Mouse (Mus musculus): ENCODE measurements around the gene B4galnt3. TPM values are rescaled to one million over a fixed set of nuclear protein-coding genes. Genes with fewer than 3 reads are reported as not detected.

The B4galnt3 gene
- polyA plus RNA-seq, 1 experiment from 2014 or later, result 0.22 TPM

DNA sequence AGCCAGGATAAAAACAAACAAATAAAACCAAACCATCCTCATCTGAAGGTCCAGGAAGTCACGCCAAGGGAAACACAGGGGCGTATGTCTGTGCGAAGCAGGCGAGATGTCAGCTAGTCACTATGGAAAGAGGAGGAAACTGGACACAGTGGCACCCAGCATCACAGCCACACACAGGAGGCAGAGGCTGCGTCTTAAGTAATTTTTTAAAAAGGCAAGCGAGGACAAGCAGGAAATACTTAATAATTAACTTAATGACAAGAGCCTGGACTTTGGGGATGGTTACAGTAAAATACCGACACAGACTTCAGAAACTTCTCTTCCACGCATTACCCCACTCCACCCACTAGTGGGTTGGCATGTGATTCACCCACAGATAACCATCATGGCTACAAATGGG lies 51.8 kb downstream of the B4galnt3 start:
- no peaks in the 10 kb centered on the region for H3K27me3 ChIP-seq
- no peaks in the 10 kb centered on the region for H3K36me3 ChIP-seq
- H3K4me2 ChIP-seq, result no peak overlapping the region
- no peak overlapping the region for H3K4me3 ChIP-seq
- no peak for ATAC-seq (ENCODE audit: low FRiP score, low read depth)
- no peaks in the 10 kb centered on the region for H3K4me1 ChIP-seq (replicated peaks)
- no peak overlapping the region for H3K9ac ChIP-seq
- H3K27ac ChIP-seq (replicated peaks), result no peak overlapping the region
- no peaks in the 10 kb centered on the region for H3K9me3 ChIP-seq
- WGBS, result 85% methylated on average over 8 of the region's 8 CpGs

DNA sequence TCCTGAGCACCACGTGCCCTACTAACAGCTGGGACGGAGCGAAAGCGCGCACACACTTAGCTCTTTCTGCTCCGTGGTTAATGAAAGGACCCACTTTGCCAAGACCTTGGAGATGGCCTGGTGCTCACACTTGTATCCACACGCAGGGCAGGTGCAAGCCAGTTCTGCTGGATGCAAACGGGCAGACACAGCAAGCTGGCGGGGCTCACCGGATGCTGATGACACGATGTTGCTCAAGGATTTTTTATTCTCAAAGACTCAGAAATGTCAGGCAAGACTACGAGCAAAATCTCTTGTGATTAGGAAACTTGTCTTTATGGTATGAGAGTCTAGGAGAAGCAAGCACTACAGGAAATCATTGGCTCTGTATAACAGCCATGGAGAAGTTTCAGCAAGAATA lies 52.9 kb downstream of the B4galnt3 start:
- 89% methylated on average over 12 of the region's 12 CpGs for WGBS
- Histone ChIP-seq H3K36me3 (no peaks in the 10 kb centered on the region), H3K27me3 (no peaks in the 10 kb centered on the region), H3K4me3 (no peak overlapping the region), H3K27ac (replicated peaks) (no peak overlapping the region), H3K9ac (no peak overlapping the region), H3K9me3 (no peaks in the 10 kb centered on the region), H3K4me1 (replicated peaks) (no peaks in the 10 kb centered on the region), H3K4me2 (no peak overlapping the region)
- ATAC-seq (ENCODE audit: low FRiP score, low read depth), result no peak

DNA sequence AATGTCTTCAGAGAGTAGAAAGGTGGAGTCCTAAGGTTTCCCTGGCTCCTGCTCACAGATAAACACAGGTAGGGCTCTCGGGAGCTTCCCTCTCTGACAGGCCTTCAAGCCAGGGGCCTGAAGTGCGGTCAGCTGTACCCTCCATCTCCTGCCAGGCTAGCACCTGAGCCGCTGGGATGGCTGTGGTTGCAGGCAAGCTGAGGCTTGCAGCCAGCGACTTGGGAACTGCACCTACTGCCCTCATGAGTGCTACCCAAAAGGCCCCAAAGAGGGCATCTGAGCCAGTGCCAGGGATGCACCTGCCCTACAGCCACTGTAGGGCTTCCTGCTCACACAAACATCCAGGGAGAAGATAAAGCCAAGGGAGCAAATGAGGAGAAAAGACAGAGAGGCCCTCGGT lies 53.9 kb downstream of the B4galnt3 start:
- Histone ChIP-seq H3K4me1 (replicated peaks) (no peaks in the 10 kb centered on the region), H3K4me2 (no peak overlapping the region), H3K9ac (no peak overlapping the region), H3K36me3 (no peaks in the 10 kb centered on the region), H3K9me3 (no peaks in the 10 kb centered on the region), H3K4me3 (no peak overlapping the region), H3K27me3 (no peaks in the 10 kb centered on the region), H3K27ac (replicated peaks) (no peak overlapping the region)
- WGBS, result 85% methylated on average over 5 of the region's 5 CpGs
- no peak for ATAC-seq (ENCODE audit: low FRiP score, low read depth)

DNA sequence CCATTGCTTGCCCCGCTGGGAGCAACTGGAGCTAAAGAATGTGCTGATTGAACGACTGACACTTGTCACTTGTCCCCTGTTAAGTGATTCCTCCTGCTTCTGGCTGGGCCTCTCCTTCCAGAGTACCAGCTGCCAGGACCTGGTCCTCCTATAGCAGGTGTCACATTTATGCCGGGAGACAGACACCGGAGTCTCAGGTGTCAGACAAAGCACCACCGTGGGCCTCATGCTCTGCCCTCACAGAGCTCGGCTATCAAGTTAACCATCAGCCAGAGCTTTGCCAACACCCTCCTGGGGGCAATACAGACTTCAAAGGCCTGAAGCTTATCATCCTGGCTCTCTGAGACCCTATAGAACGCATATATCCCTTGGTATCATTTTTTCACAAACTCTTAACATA lies 58.5 kb downstream of the B4galnt3 start:
- H3K9ac ChIP-seq, result no peak overlapping the region
- H3K4me1 ChIP-seq (replicated peaks), result no peaks in the 10 kb centered on the region
- no peak overlapping the region for H3K4me2 ChIP-seq
- no peaks in the 10 kb centered on the region for H3K9me3 ChIP-seq
- no peaks in the 10 kb centered on the region for H3K27me3 ChIP-seq
- ATAC-seq (ENCODE audit: low FRiP score, low read depth), result no peak
- no peaks in the 10 kb centered on the region for H3K36me3 ChIP-seq
- 61% methylated on average over 7 of the region's 7 CpGs for WGBS
- H3K4me3 ChIP-seq, result no peak overlapping the region
- no peak overlapping the region for H3K27ac ChIP-seq (replicated peaks)

DNA sequence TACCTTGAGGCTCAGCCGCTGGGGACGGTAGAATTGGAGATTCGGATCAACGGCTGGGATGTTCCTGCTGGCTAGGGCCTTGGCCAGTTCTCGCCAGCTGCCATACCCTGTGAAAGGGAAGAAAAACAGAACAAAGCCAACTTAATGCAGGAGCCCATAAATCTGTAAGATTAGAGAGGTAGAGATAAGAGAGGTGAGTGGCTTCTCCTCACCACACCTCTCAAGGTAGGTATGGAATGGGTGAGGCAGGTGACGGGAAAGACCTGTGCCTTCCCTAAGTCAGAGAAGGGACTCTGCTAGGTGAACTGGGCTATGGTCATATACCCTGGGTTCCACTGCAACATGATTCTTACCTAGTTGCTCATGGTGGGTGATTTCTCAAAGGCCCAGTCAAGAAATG lies 61.5 kb downstream of the B4galnt3 start:
- ATAC-seq (ENCODE audit: low FRiP score, low read depth), result no peak
- no peaks in the 10 kb centered on the region for H3K9me3 ChIP-seq

DNA sequence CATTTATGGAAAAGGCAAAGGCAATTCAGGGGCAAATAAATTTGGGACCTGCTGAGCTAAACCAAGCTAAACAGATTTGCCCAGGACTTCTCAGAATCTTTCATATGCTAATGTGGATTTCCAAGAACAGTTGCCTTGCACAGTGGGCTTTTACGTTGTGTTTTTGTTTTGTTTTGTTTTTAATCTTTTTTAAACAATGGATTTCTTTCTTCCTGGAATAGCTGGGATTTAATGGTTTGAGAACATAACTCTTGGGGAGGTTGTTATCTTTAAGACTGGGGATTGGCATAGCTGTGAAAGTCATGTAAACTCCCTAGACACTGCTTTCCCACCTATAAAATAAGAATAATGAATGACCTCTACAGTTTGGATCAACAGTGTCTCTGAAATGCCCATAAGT lies 63.9 kb downstream of the B4galnt3 start:
- WGBS, result 9% methylated on average over 1 of the region's 1 CpGs
- no peaks in the 10 kb centered on the region for H3K27me3 ChIP-seq
- ATAC-seq (ENCODE audit: low FRiP score, low read depth), result no peak

More for the DNA sequence above, 61.5 kb downstream of the B4galnt3 start:
- H3K27me3 ChIP-seq, result no peaks in the 10 kb centered on the region
- no peak overlapping the region for H3K27ac ChIP-seq (replicated peaks)
- 93% methylated on average over 6 of the region's 6 CpGs for WGBS
- no peaks in the 10 kb centered on the region for H3K4me1 ChIP-seq (replicated peaks)
- H3K36me3 ChIP-seq, result no peaks in the 10 kb centered on the region
- H3K4me2 ChIP-seq, result no peak overlapping the region
- no peak overlapping the region for H3K4me3 ChIP-seq
- H3K9ac ChIP-seq, result no peak overlapping the region

DNA sequence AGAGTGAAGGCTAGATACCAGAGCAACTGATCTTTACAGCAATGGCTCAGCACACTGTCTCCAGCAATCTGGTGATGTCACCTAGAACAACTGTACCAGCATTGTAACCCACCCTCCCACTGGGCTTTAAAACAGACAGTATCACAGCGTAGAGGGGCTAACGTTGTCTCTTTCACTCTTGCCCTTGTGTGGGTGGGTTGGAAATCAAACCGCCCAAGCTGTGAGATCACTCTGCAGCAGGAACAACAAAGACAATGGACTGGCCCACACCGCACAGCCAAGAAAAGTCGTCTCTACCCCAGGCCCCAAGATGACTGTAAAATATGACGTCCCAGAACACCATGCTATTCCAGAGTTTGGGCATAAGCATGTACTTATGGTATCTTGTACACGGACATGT lies 64.6 kb downstream of the B4galnt3 start:
- no peaks in the 10 kb centered on the region for H3K9me3 ChIP-seq
- H3K36me3 ChIP-seq, result no peaks in the 10 kb centered on the region
- no peak overlapping the region for H3K9ac ChIP-seq
- H3K4me1 ChIP-seq (replicated peaks), result no peaks in the 10 kb centered on the region
- no peaks in the 10 kb centered on the region for H3K27me3 ChIP-seq
- H3K4me2 ChIP-seq, result no peak overlapping the region
- 57% methylated on average over 7 of the region's 7 CpGs for WGBS
- H3K4me3 ChIP-seq, result no peak overlapping the region
- no peak overlapping the region for H3K27ac ChIP-seq (replicated peaks)
- ATAC-seq (ENCODE audit: low FRiP score, low read depth), result no peak

More for the DNA sequence above, 63.9 kb downstream of the B4galnt3 start:
- H3K36me3 ChIP-seq, result no peaks in the 10 kb centered on the region
- H3K4me3 ChIP-seq, result no peak overlapping the region
- no peaks in the 10 kb centered on the region for H3K9me3 ChIP-seq
- no peak overlapping the region for H3K9ac ChIP-seq
- H3K4me1 ChIP-seq (replicated peaks), result no peaks in the 10 kb centered on the region
- H3K27ac ChIP-seq (replicated peaks), result no peak overlapping the region
- no peak overlapping the region for H3K4me2 ChIP-seq

DNA sequence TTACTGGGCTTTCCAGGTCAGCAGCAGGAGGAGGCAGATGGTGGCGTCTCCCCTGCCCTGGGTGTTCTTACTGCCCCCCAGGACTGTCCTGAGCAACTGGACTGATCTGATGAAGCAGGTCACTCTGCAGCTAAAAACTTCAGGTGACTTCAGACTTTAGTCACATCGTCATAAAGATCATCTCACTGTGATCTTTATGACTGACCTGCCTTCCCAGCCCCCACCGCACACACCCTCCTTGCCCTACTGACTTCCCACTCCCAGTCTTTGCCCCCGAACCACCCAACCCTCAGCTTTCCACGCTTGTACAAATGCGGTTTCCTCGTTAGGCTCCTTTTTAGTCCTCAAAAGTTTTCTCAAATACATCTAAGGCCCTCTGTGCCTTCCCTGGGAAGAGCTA lies 67.3 kb downstream of the B4galnt3 start:
- Histone ChIP-seq H3K36me3 (no peaks in the 10 kb centered on the region), H3K4me1 (replicated peaks) (no peaks in the 10 kb centered on the region), H3K27me3 (no peaks in the 10 kb centered on the region), H3K27ac (replicated peaks) (no peak overlapping the region), H3K9ac (no peak overlapping the region), H3K4me3 (no peak overlapping the region), H3K9me3 (no peaks in the 10 kb centered on the region), H3K4me2 (no peak overlapping the region)
- 91% methylated on average over 7 of the region's 7 CpGs for WGBS
- no peak for ATAC-seq (ENCODE audit: low FRiP score, low read depth)

DNA sequence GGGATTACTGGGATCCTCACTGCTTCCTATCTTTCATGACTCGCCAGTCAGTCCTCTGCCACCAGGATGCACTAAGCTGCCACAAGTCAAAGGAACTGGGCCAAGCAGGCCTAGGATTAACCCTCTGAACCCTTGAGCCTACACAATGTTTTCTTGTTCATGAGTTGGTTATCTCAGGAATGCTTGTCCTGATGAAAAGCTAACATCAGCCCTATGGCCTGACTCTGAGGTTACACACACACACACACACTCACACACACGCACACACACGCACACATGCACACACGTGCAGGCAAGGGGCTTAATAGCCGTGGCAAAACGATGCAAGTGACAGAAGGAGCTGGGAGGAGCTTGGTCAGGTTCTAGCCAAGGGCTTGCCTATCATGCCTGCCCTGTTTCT lies 69.0 kb downstream of the B4galnt3 start:
- no peak overlapping the region for H3K4me2 ChIP-seq
- no peaks in the 10 kb centered on the region for H3K27me3 ChIP-seq
- ATAC-seq (ENCODE audit: low FRiP score, low read depth), result no peak
- no peaks in the 10 kb centered on the region for H3K4me1 ChIP-seq (replicated peaks)
- H3K27ac ChIP-seq (replicated peaks), result no peak overlapping the region
- no peaks in the 10 kb centered on the region for H3K9me3 ChIP-seq
- H3K4me3 ChIP-seq, result no peak overlapping the region
- H3K36me3 ChIP-seq, result no peaks in the 10 kb centered on the region
- WGBS, result 74% methylated on average over 6 of the region's 6 CpGs
- H3K9ac ChIP-seq, result no peak overlapping the region

DNA sequence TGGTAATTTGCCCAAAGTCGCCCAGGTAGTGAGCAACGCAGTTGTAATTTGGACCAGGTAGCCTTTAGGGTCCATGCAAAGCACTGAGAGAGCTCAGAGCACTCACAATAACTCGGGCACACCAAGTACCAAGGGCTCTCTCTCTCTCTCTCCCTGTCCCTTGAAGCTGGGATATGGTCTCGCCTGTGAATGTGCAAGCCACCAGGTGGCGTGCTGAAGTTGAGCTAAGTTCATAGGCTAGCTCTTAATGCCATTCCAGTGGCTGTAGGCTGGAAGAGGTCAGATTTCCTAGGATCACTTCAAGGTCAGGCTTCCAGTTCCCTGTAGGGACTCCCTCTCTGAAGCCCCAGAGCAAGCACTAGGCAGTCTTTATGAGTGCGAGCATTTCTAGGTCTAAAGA lies 71.7 kb downstream of the B4galnt3 start:
- Histone ChIP-seq H3K9me3 (no peaks in the 10 kb centered on the region), H3K4me3 (no peak overlapping the region), H3K27ac (replicated peaks) (no peak overlapping the region), H3K4me1 (replicated peaks) (no peaks in the 10 kb centered on the region), H3K4me2 (no peak overlapping the region), H3K36me3 (no peaks in the 10 kb centered on the region), H3K27me3 (no peaks in the 10 kb centered on the region), H3K9ac (no peak overlapping the region)
- no peak for ATAC-seq (ENCODE audit: low FRiP score, low read depth)
- 35% methylated on average over 6 of the region's 6 CpGs for WGBS

DNA sequence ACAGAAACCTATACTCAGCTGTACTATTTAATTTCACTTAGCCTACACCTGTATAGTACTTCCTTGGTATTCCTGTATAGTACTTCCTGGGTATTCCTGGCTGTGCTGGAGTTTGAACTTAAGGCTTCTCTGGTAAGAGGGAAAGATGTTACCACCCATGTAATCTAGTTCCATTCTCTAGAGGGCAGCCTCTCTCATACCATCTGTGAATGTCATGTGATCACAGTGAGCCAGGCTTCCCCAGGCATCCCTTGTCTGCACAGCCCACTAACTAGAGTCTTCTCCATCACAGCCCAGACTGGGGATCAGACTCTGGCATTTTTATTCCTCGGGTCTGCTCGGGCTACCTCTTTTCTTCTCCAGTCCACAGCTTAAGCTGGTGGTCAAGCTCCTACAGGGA lies 75.1 kb downstream of the B4galnt3 start:
- 83% methylated on average over 2 of the region's 2 CpGs for WGBS
- Histone ChIP-seq H3K9me3 (no peaks in the 10 kb centered on the region), H3K27me3 (no peaks in the 10 kb centered on the region), H3K36me3 (no peaks in the 10 kb centered on the region), H3K27ac (replicated peaks) (no peak overlapping the region), H3K4me2 (no peak overlapping the region), H3K9ac (no peak overlapping the region), H3K4me1 (replicated peaks) (no peaks in the 10 kb centered on the region), H3K4me3 (no peak overlapping the region)
- ATAC-seq (ENCODE audit: low FRiP score, low read depth), result no peak

DNA sequence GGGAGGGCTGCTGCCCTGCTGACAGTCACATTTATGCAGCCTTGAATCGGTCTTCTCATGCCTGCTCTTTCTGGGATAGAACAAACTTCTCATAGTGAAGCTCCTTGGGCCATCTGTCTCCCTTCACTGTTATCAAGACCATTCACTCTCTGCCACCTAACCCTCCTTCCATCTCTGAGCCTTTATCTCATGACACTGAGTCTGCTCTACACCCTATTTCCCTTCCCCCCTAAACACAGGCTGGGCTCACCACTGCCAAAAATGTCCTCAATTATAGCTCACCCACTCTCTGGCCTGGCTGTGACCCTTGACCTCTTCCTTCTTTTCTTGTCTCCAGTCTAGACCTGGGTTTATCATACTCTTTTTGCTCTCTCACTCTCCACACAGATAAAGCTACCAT lies 77.7 kb downstream of the B4galnt3 start:
- Histone ChIP-seq H3K4me2 (no peak overlapping the region), H3K9me3 (no peaks in the 10 kb centered on the region), H3K36me3 (no peaks in the 10 kb centered on the region), H3K27ac (replicated peaks) (no peak overlapping the region), H3K27me3 (no peaks in the 10 kb centered on the region), H3K9ac (no peak overlapping the region), H3K4me1 (replicated peaks) (no peaks in the 10 kb centered on the region), H3K4me3 (no peak overlapping the region)
- 86% methylated on average over 1 of the region's 1 CpGs for WGBS
- ATAC-seq (ENCODE audit: low FRiP score, low read depth), result no peak

DNA sequence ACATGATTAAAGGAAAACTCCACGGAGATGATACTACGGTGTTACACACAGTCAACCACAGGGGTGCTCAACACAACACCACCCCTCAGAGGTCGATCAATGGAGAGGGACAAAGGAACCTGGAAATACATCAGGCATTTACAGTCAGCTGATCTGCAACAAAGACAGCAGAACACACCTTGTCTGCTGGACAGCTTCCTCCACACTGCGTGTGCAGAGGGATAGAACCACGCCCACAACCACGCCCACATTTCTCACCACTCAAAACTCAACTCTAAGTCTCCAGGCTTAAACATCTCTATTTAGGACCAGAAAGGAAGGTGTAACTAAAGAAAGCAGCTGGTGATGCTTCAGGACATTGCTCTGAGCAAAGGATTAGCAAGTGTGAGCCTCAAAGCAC lies 82.8 kb downstream of the B4galnt3 start:
- no peak overlapping the region for H3K9ac ChIP-seq
- H3K4me1 ChIP-seq (replicated peaks), result no peaks in the 10 kb centered on the region
- ATAC-seq (ENCODE audit: low FRiP score, low read depth), result no peak
- H3K27me3 ChIP-seq, result no peaks in the 10 kb centered on the region
- no peaks in the 10 kb centered on the region for H3K9me3 ChIP-seq
- no peak overlapping the region for H3K4me2 ChIP-seq
- 81% methylated on average over 6 of the region's 6 CpGs for WGBS
- no peaks in the 10 kb centered on the region for H3K36me3 ChIP-seq
- no peak overlapping the region for H3K27ac ChIP-seq (replicated peaks)
- H3K4me3 ChIP-seq, result no peak overlapping the region
